ENCODE assay signal across 9 mouse cellular contexts in the genomic region with DNA sequence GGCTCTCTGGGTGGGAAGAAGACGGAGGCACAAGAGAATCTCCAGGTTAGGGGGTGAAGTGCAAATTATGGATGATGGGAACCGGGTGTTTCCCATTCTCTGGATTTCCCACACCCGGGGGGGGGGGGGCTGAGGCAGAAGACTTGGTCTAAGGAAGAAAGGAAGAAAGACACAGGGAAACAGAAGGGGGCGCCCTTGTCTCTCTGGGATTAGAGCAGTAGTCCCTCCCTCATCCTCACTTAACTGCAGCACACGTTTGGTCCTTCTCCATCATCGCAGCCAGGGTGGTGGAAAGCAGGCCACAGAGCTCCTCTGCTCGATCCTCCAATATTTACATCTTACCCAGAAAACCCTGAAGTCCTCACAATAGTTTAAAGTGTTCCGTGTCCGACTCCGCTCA. TPM values are rescaled to one million over a fixed set of nuclear protein-coding genes. Genes with fewer than 3 reads are reported as not detected.
DNase-seq lines count a peak whose midpoint lies in the region; ATAC-seq and TF ChIP-seq lines count a peak whose summit lies in the region.
"Had no signal": no experiment of that assay in that cellular context is flagged by ENCODE, and none has a peak within 500 bp of the region (broad histone marks: within the 10 kb centered on the region; RNA-seq: fewer than 3 reads in every experiment).

No protein-coding gene starts in this region.

- no peaks in the 10 kb centered on the region for H3K9me3 ChIP-seq in neural tube, embryonic 15.5 days (replicated peaks)
- no peaks in the 10 kb centered on the region for H3K9me3 ChIP-seq in limb, embryonic 14.5 days (ENCODE audit: control insufficient read depth, low read length)

- TF ChIP-seq POLR2A in limb, embryonic 14.5 days (IDR thresholded peaks at IDR 0.05; ENCODE audit: borderline replicate concordance, extremely low read depth, insufficient read depth, insufficient read length): no peak

- no peaks in the 10 kb centered on the region for H3K36me3 ChIP-seq in neural tube, embryonic 15.5 days
- H3K36me3 ChIP-seq in limb, embryonic 14.5 days (ENCODE audit: control insufficient read depth, insufficient read depth, low read length): no peaks in the 10 kb centered on the region

- ATAC-seq in neural tube, embryonic 15.5 days (ENCODE audit: low FRiP score): no peak
- ATAC-seq in frontal cortex, adult (ENCODE audit: low TSS enrichment): peak; percentile 95
- ATAC-seq in limb, embryonic 14.5 days (ENCODE audit: low FRiP score, low read depth): no peak

- no peaks in the 10 kb centered on the region for H3K27me3 ChIP-seq in neural tube, embryonic 15.5 days (replicated peaks)
- no peaks in the 10 kb centered on the region for H3K27me3 ChIP-seq in limb, embryonic 14.5 days (ENCODE audit: control insufficient read depth, insufficient read depth, low read length)

- no peak overlapping the region for H3K4me3 ChIP-seq in neural tube, embryonic 15.5 days (replicated peaks)
- no peak overlapping the region for H3K4me3 ChIP-seq in limb, embryonic 14.5 days (replicated peaks; ENCODE audit: low read length)
- H3K4me3 ChIP-seq: myocyte had no signal

- no peak overlapping the region for H3K4me2 ChIP-seq in neural tube, embryonic 15.5 days
- no peak overlapping the region for H3K4me2 ChIP-seq in limb, embryonic 14.5 days (replicated peaks; ENCODE audit: low read depth, low read length, severe bottlenecking)

- H3K4me1 ChIP-seq in neural tube, embryonic 15.5 days: no peaks in the 10 kb centered on the region
- H3K4me1 ChIP-seq in limb, embryonic 14.5 days (ENCODE audit: control insufficient read depth, insufficient read depth, low read length): no peaks in the 10 kb centered on the region

- H3K9ac ChIP-seq in neural tube, embryonic 15.5 days (replicated peaks): no peak overlapping the region
- no peak overlapping the region for H3K9ac ChIP-seq in limb, embryonic 14.5 days (ENCODE audit: low read depth, low read length, severe bottlenecking)

- no peak overlapping the region for H3K27ac ChIP-seq in neural tube, embryonic 15.5 days (replicated peaks)
- H3K27ac ChIP-seq in limb, embryonic 14.5 days (replicated peaks; ENCODE audit: low read depth, low read length): no peak overlapping the region

- peak; percentile 28 for DNase-seq in neural tube, embryonic 10.5 days (ENCODE audit: extremely low spot score, low spot score)
- peak; percentile 11 for DNase-seq in cerebellum, adult 11-12 months
- DNase-seq in kidney, adult 8-10 months: peak; percentile 34 to 76
- peak; percentile 70 for DNase-seq in limb, embryonic 14.5 days (ENCODE audit: low spot score)
- peak; percentile 62 for DNase-seq in ovary, postnatal 14 days (ENCODE audit: low spot score)
- DNase-seq in thymus, postnatal 36 days: peak; percentile 18 to 24

- 46% methylated on average over 10 of the region's 10 CpGs for WGBS in neural tube, embryonic 15.5 days
- WGBS in limb, embryonic 14.5 days: 34% methylated on average over 10 of the region's 10 CpGs

RNA-seq across cellular contexts. Expression of a gene that starts 46.8 kb away (rescaled TPM):
- 90.5 and 92.8 TPM in 2 replicates for polyA plus RNA-seq in neural tube, embryonic 15.5 days (2015; fragmentation: Nextera tagmentation; extraction: Ambion mirVana)
- polyA plus RNA-seq in limb, embryonic 14.5 days (2012; rRNA removed): 79.3 and 86.3 TPM in 2 replicates
- polyA plus RNA-seq in limb, embryonic 14.5 days (2014; fragmentation: Nextera tagmentation; extraction: Ambion mirVana): 109 and 113 TPM in 2 replicates

Comparison
In these comparisons a context has a peak if more than half of its experiments do, and no peak if none do; other contexts are left out.
1. DNase-seq: peak in every context shown above with its lines; median percentile 70 in limb, embryonic 14.5 days; 62 in ovary, postnatal 14 days; 55 in kidney, adult 8-10 months; 28 in neural tube, embryonic 10.5 days; 21 in thymus, postnatal 36 days; 11 in cerebellum, adult 11-12 months.